Mouse (Mus musculus) layer of hippocampus, adult 8-10 months (tissue): Measurements from ENCODE around the gene Trmt1l. TPM values are rescaled to one million over a fixed set of nuclear protein-coding genes. Genes with fewer than 3 reads are reported as not detected.

Experiments used
- DNase-seq, 2 experiments: peaks; one replicate each; pipeline ENCODE4 v3.0.0; 2022; ENCODE audit warnings: low spot score in 2 of 2
- microRNA-seq, 2 experiments: library from miRNA; unstranded; fragments of <30 nt; microRNA quantifications; one replicate each; pipeline ENCODE4 v1.2.0; 2022
- total RNA-seq, 4 experiments: library from RNA; stranded (reverse); gene quantifications; 2 replicates each; pipeline ENCODE4 v1.2.4; 2022

The Trmt1l gene
- total RNA-seq, 4 experiments from 2014 or later: 27.8 to 35.1 (median 32.3) TPM

DNA sequence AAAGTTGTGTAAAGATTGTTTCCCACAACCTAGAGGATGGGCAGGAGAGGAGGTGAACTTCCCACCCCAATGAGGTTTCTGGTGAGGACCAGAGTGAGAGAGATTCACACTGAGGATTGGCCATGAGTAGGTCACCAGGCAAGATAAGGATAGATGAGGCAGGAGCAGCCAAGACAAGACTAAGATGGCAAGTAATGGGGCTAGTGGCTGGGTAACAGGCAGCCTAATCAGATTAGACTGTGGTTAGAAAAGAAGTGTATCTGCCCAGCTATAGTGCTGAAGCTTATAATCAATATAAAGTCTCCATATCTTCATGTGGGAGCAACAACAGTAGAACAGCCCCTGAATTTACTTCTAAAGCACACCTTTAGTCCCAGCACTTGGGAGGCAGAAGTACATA lies 65.5 kb downstream of the Trmt1l start:
- no peak for DNase-seq

DNA sequence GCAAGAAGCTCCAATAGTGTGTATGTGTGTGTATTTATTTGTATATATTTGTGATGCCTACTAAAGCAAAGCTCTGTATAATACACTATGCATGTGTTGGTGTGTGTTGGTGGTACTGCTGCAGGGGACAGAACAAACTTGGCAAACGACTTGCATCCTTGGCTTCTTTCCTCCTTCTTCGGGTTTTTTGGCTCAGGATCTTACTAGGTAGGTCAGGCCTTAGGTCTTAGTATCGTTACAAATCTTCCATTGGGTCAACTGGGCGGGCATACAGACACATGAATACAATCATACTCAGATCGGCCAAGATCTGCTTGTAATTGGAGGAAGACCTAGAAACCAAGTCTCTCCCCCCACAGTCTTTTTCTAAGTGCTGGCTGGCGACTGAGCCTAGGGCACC lies 66.4 kb downstream of the Trmt1l start:
- no peak for DNase-seq

DNA sequence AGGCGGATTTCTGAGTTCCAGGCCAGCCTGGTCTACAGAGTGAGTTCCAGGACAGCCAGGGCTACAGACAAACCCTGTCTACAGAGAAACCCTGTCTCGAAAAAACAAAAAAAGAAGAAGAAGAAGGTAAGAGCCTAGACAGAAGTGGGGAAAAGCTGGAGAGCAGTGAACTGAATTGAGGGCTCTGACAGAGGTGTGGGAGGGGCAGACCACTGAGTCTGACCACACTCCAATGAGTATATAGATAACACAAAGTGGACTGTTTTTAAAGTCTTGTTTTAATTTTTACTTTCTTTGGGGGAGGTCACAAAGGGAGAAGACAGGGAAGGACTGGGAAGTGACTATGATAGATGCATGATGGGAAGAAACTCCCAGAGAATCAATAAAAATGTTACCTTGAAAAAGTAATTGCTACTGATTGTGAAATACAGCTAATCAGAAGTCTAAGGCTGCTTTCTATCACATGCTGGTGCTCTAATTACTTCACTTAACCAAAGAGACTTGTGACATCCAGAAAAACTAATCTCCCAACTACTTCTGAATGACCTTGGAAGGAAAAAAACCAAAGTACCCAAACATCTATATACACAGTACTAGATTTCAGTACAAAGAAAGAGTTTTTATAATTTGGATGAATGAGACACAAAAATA lies 67.4 kb downstream of the Trmt1l start:
- DNase-seq: no peak

DNA sequence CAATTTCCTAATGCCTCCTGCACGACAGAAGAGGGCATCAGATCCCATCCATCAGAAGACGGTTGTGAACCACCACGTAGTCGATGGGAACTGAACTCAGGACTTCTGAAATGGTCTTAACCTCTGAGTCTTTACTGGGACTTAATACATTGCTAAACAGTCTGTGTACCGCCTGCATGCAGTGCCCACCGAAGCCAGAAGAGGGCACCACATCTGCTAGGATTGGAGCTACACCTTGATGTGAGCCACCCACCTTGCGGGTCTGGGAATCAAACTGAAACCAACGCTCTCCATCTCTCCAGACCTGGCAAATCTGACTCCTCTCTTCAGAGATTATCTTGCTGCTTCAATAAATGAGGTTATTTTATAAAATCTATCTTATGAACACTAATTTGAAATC lies 68.7 kb downstream of the Trmt1l start:
- DNase-seq: peak in 1 of 2 experiments; percentile 9

DNA sequence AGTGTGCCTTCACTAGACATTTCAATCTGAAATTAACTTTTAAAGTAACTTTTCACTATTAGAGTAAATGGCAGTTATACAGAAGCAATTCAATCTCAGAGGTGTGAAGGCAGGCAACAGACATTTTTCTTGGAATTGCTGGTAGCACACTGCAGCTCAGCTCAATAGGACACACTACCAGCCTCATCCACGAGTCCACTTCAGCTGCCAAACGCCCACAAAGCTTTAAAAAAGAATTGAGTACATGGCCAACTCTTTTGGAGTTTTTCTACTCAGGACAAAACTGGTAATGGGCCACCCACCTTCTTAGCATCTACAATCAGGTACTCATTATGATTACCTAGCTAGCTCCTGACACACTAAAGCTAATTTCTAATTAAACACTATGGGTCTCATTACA lies 69.6 kb downstream of the Trmt1l start:
- DNase-seq: no peak

DNA sequence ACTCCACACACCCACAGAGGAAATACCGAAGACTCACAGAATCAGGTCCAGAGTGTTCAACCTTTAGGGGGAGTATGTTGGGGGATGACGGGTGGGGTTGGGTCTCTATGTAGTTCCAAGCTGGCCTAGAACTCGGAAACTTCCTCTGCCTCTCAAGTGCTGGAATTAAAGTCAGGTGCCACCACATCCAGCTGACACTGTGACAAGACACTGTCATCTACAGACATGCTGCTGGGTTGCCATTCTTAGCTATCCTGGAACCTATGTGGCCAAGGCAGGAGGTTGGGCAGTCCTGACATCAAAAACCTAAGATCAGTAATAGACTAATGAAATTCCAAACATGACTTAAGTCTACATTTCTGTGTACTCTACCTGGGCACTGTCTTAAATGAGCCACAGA lies 70.0 kb downstream of the Trmt1l start:
- no peak for DNase-seq

DNA sequence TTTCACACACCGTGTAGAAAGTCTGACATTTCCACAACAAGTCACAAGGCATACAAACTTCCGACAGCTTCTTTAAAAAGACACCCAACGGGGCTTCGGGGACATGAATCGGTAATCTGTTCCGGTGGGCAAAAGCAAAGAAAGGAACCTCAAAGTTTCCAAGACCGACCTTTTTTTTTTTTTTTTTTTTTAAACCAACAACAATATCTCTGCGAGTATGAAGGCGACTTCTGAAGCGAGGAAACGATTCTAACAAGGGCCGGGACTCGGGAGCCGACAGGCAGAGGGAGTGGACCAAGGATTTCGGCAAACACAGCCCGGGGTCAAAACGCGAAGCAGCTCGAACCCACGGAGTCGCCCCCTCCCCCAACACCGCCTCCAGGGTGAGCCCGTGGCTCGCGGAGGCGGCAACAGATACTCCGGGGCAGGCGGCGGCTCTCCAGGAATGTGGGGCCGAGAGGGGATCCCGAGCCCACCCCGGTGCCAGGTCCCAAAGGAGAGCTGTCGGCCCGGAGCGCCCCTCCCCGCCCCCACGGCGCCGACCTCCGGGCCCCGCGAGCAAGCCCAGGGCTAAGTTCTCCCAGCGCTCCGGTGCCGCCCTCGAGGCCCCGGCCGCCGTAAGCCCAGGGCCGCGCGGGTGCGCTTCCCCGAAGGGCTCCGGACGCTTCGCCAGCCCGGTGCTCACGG lies 71.6 kb downstream of the Trmt1l start:
- peak; percentile 17 to 20 for DNase-seq

DNA sequence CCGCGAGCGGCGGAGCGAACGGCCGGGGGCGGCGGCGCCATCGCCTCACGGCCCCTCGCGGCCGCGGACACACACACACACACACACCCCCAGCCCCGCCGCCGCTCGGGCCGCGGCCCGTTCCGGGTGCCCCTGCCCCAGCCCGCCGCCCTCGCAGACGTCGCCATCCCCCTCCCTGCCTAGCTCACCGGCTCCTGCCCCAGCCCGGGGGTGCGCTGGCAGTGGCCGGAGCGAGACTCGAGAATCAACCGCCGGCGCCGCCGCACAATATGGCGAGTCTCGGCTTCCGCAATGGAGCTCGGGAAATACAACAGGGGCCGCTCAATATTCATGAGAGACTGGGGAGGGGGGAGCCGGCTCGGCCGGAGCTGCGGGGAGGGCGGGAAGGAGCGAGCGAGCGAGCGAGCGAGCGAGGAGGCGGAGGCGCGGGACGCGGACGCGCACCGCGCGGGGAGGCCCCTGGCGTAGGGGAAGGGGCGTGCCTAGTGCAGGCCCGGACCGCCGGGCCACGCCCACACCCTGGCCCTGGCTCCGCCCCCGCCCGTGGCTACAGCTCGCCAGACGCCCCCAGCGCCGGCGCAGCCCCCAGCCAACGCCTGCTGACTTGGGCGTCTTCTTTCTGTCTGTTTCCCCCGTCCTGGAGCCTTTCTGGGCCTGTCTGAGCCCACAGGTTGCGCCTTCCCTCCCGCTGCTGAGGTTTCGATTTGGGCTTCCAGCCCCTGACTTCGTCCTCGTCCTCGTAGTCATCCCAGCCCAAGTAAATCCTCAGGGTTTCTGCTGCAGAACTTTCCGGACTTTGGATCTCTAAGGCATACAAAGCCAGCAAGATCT lies 72.4 kb downstream of the Trmt1l start, which contains the start of gene Rnf2:
Rnf2 (minus strand) TSS at position 425 of the 831 bp plus-strand sequence.
- peak; percentile 70 to 79 for DNase-seq

Small RNA genes lying within 50 kb of the gene (microRNA-seq; reads per million reads assigned to microRNA genes)
- gene Mir7682: 0.25 to 0.96 reads per million in 2 experiments

Other genes starting within 250 kb of the Trmt1l start
- under 1 TPM in 1 of 4 experiments, not detected in 3; 0.25 TPM for gene Gm47985, start 246.0 kb upstream of the Trmt1l start, total RNA-seq
- not detected for gene Gm8947, start 236.2 kb upstream of the Trmt1l start, total RNA-seq
- gene Gm47995, start 230.1 kb upstream of the Trmt1l start, total RNA-seq: not detected
- not detected for gene 3110040M04Rik, start 224.4 kb upstream of the Trmt1l start, total RNA-seq
- not detected for gene Gm47996, start 218.4 kb upstream of the Trmt1l start, total RNA-seq
- 10 to 100 TPM; 87.0 to 94.5 (median 92.4) TPM for gene Ivns1abp, start 84.1 kb upstream of the Trmt1l start, total RNA-seq
- gene Swt1, start 87 bp upstream of the Trmt1l start, total RNA-seq: 10 to 100 TPM; 13.2 to 17.7 (median 15.5) TPM
- 10 to 100 TPM; 37.2 to 44.4 (median 40.6) TPM for gene Rnf2, start 72.4 kb downstream of the Trmt1l start, total RNA-seq
- gene Fam129a, start 142.6 kb downstream of the Trmt1l start, total RNA-seq: 1 to 10 TPM; 1.8 to 5.3 (median 3.5) TPM